Mouse (Mus musculus): ENCODE measurements around the gene Pgs1. TPM values are rescaled to one million over a fixed set of nuclear protein-coding genes. Genes with fewer than 3 reads are reported as not detected.

Pgs1 gene
- polyA plus RNA-seq, 1 experiment from 2014 or later, result 38.6 TPM

DNA sequence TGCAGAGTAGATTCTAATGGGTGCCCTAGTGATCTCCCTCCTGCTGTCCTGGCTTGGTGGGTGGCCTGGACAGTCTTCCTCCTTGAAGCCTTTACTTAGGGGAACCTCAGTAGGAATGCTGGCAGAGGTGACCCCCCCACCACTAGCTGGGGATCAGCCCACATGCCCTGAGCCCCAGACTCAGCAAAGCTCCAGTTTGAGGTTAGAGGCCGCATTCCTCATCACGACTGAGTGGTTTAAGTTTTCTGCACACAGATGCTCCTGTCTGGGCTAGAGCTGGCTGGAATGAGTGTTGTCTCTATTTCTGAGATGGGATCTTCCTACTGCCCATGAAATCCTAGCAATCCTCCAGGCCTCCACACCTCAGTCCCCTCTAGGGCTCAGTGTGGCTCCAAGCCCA lies 38.0 kb downstream of the Pgs1 start:
- Histone ChIP-seq H3K9me3 (ENCODE audit: control insufficient read depth, low read length) (no peaks in the 10 kb centered on the region), H3K4me1 (replicated peaks; ENCODE audit: control insufficient read depth, insufficient read depth, low read length) (no peaks in the 10 kb centered on the region), H3K4me2 (replicated peaks; ENCODE audit: low read depth, low read length) (no peak overlapping the region), H3K9ac (ENCODE audit: low read depth, low read length) (no peak overlapping the region), H3K4me3 (ENCODE audit: low read depth, low read length) (no peak overlapping the region), H3K27me3 (ENCODE audit: control insufficient read depth, insufficient read depth, low read length) (no peaks in the 10 kb centered on the region), H3K36me3 (ENCODE audit: control insufficient read depth, insufficient read depth, low read length) (no peaks in the 10 kb centered on the region; the same call in 1 of the 2 replicates), H3K27ac (ENCODE audit: low read depth, low read length) (no peak overlapping the region)
- DNase-seq (ENCODE audit: low spot score) (no peak), ATAC-seq (ENCODE audit: low FRiP score) (no peak)
- 69% methylated on average over 2 of the region's 2 CpGs for WGBS

DNA sequence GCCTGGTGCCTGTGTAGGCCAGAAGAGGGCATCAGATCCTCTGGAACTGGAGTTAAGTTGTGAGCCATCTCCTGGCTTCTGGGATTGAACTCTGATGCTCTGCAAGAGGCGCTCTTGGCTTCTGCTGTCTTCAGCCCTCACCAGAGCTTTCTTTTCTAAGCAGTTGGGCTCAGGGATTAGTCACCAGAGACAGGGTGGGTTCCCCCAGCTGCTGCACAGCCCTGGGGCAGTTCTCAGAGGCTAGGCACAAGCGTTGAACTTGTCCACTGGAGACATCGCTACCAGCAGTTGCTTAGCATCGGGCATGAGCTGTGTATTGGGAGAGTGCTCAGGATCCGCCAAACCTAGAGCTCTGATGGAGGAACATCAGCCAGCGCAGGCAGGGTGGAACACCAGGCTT lies 43.1 kb downstream of the Pgs1 start:
- Histone ChIP-seq H3K27ac (ENCODE audit: low read depth, low read length) (no peak overlapping the region), H3K4me1 (replicated peaks; ENCODE audit: control insufficient read depth, insufficient read depth, low read length) (no peaks in the 10 kb centered on the region), H3K9ac (ENCODE audit: low read depth, low read length) (no peak overlapping the region), H3K27me3 (ENCODE audit: control insufficient read depth, insufficient read depth, low read length) (no peaks in the 10 kb centered on the region), H3K4me3 (ENCODE audit: low read depth, low read length) (no peak overlapping the region), H3K9me3 (ENCODE audit: control insufficient read depth, low read length) (no peaks in the 10 kb centered on the region), H3K36me3 (ENCODE audit: control insufficient read depth, insufficient read depth, low read length) (no peaks in the 10 kb centered on the region; the same call in 1 of the 2 replicates), H3K4me2 (replicated peaks; ENCODE audit: low read depth, low read length) (no peak overlapping the region)
- WGBS, result 97% methylated on average over 6 of the region's 6 CpGs
- ATAC-seq (ENCODE audit: low FRiP score) (no peak), DNase-seq (ENCODE audit: low spot score) (no peak)

DNA sequence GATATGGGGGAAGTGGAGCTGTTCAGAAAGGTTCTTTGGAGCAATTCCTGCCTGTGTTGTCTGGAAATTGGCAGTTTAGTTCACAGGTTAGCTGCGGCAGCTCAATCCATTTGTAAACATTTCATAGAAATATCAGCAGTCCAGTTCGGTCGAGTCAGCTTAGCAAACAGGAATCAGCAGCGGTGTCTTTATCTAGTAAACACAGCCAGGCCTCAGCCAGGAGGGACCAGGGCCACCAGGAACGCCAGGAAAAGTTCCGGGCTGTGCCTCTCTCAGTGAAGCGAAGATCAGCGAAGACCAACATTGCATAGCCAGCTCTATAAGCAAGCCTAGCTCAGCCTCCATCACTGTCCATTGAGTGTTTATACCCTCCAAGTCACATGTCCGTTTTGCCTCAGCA lies 45.0 kb downstream of the Pgs1 start:
- H3K36me3 ChIP-seq (ENCODE audit: control insufficient read depth, insufficient read depth, low read length), result no peaks in the 10 kb centered on the region; the same call in 1 of the 2 replicates
- WGBS, result 93% methylated on average over 9 of the region's 9 CpGs
- H3K9ac ChIP-seq (ENCODE audit: low read depth, low read length), result no peak overlapping the region
- DNase-seq (ENCODE audit: low spot score) (no peak), ATAC-seq (ENCODE audit: low FRiP score) (no peak)
- no peaks in the 10 kb centered on the region for H3K27me3 ChIP-seq (ENCODE audit: control insufficient read depth, insufficient read depth, low read length)
- no peak overlapping the region for H3K27ac ChIP-seq (ENCODE audit: low read depth, low read length)
- H3K4me1 ChIP-seq (replicated peaks; ENCODE audit: control insufficient read depth, insufficient read depth, low read length), result no peaks in the 10 kb centered on the region
- no peak overlapping the region for H3K4me2 ChIP-seq (replicated peaks; ENCODE audit: low read depth, low read length)
- no peaks in the 10 kb centered on the region for H3K9me3 ChIP-seq (ENCODE audit: control insufficient read depth, low read length)
- H3K4me3 ChIP-seq (ENCODE audit: low read depth, low read length), result no peak overlapping the region

- H3K4me2 ChIP-seq (replicated peaks; ENCODE audit: low read depth, low read length), result no peak overlapping the region
- no peaks in the 10 kb centered on the region for H3K27me3 ChIP-seq (ENCODE audit: control insufficient read depth, insufficient read depth, low read length)
- ATAC-seq (ENCODE audit: low FRiP score) (no peak), DNase-seq (ENCODE audit: low spot score) (no peak)
- no peaks in the 10 kb centered on the region for H3K4me1 ChIP-seq (replicated peaks; ENCODE audit: control insufficient read depth, insufficient read depth, low read length)
- H3K9me3 ChIP-seq (ENCODE audit: control insufficient read depth, low read length), result no peaks in the 10 kb centered on the region
- H3K36me3 ChIP-seq (ENCODE audit: control insufficient read depth, insufficient read depth, low read length), result no peaks in the 10 kb centered on the region; the same call in 1 of the 2 replicates
- 87% methylated on average over 13 of the region's 13 CpGs for WGBS
- H3K9ac ChIP-seq (ENCODE audit: low read depth, low read length), result no peak overlapping the region
- H3K27ac ChIP-seq (ENCODE audit: low read depth, low read length), result no peak overlapping the region
- H3K4me3 ChIP-seq (ENCODE audit: low read depth, low read length), result no peak overlapping the region
Observed at GRCm38 (mm10) chr11:118034395-118034794, 48.3 kb downstream of the Pgs1 start.

DNA sequence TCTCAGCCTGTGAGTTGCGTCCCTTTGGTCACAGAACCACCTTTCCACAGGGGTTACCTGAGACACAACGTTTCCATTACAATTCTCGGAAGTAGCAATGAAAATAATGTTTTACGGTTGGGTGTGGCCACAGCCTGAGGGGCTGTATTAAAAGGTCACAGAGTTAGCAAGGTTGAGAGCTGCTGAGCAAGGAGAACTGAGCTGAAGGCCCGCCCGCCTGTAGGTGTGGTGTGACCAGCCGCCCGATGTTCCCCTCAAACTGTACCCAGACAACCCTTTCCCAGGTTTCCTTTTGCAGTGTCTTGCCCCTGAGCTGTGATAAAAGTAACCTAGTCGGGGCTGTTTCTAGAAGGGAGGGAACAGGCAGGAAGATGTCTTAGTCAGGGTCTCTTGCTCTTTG lies 49.0 kb downstream of the Pgs1 start:
- H3K36me3 ChIP-seq (ENCODE audit: control insufficient read depth, insufficient read depth, low read length), result no peaks in the 10 kb centered on the region
- H3K9me3 ChIP-seq (ENCODE audit: control insufficient read depth, low read length), result no peaks in the 10 kb centered on the region
- H3K4me2 ChIP-seq (replicated peaks; ENCODE audit: low read depth, low read length), result no peak overlapping the region
- ATAC-seq (ENCODE audit: low FRiP score) (no peak), DNase-seq (ENCODE audit: low spot score) (no peak)
- no peak overlapping the region for H3K9ac ChIP-seq (ENCODE audit: low read depth, low read length)
- no peak overlapping the region for H3K4me3 ChIP-seq (ENCODE audit: low read depth, low read length)
- WGBS, result 85% methylated on average over 9 of the region's 9 CpGs
- no peaks in the 10 kb centered on the region for H3K4me1 ChIP-seq (replicated peaks; ENCODE audit: control insufficient read depth, insufficient read depth, low read length)
- no peak overlapping the region for H3K27ac ChIP-seq (ENCODE audit: low read depth, low read length)
- H3K27me3 ChIP-seq (ENCODE audit: control insufficient read depth, insufficient read depth, low read length), result no peaks in the 10 kb centered on the region

GRCm38 (mm10) chr11:118042791-118043190 lies 56.7 kb downstream of the Pgs1 start:
- ATAC-seq (ENCODE audit: low FRiP score) (no peak), DNase-seq (ENCODE audit: low spot score) (no peak)
- no peaks in the 10 kb centered on the region for H3K36me3 ChIP-seq (ENCODE audit: control insufficient read depth, insufficient read depth, low read length)
- 84% methylated on average over 9 of the region's 9 CpGs for WGBS
- H3K4me1 ChIP-seq (replicated peaks; ENCODE audit: control insufficient read depth, insufficient read depth, low read length), result no peaks in the 10 kb centered on the region
- no peaks in the 10 kb centered on the region for H3K27me3 ChIP-seq (ENCODE audit: control insufficient read depth, insufficient read depth, low read length)
- H3K9me3 ChIP-seq (ENCODE audit: control insufficient read depth, low read length), result no peaks in the 10 kb centered on the region
- no peak overlapping the region for H3K4me3 ChIP-seq (ENCODE audit: low read depth, low read length)
- H3K27ac ChIP-seq (ENCODE audit: low read depth, low read length), result no peak overlapping the region
- H3K9ac ChIP-seq (ENCODE audit: low read depth, low read length), result no peak overlapping the region
- H3K4me2 ChIP-seq (replicated peaks; ENCODE audit: low read depth, low read length), result no peak overlapping the region

- no peak for ATAC-seq (ENCODE audit: low FRiP score)
- H3K4me1 ChIP-seq (replicated peaks; ENCODE audit: control insufficient read depth, insufficient read depth, low read length), result no peaks in the 10 kb centered on the region
- no peak overlapping the region for H3K9ac ChIP-seq (ENCODE audit: low read depth, low read length)
Observed at GRCm38 (mm10) chr11:118043293-118043907, 57.3 kb downstream of the Pgs1 start.

GRCm38 (mm10) chr11:118049641-118050040 lies 63.5 kb downstream of the Pgs1 start:
- no peak for ATAC-seq (ENCODE audit: low FRiP score)
- Histone ChIP-seq H3K4me3 (ENCODE audit: low read depth, low read length) (no peak overlapping the region), H3K36me3 (ENCODE audit: control insufficient read depth, insufficient read depth, low read length) (no peaks in the 10 kb centered on the region), H3K9ac (ENCODE audit: low read depth, low read length) (no peak overlapping the region), H3K27me3 (ENCODE audit: control insufficient read depth, insufficient read depth, low read length) (no peaks in the 10 kb centered on the region), H3K4me1 (replicated peaks; ENCODE audit: control insufficient read depth, insufficient read depth, low read length) (no peaks in the 10 kb centered on the region), H3K27ac (ENCODE audit: low read depth, low read length) (no peak overlapping the region), H3K9me3 (ENCODE audit: control insufficient read depth, low read length) (no peaks in the 10 kb centered on the region), H3K4me2 (replicated peaks; ENCODE audit: low read depth, low read length) (no peak overlapping the region)
- no peak for DNase-seq (ENCODE audit: low spot score)
- WGBS, result 33% methylated on average over 8 of the region's 8 CpGs

More at GRCm38 (mm10) chr11:118043293-118043907, 57.3 kb downstream of the Pgs1 start:
- H3K9me3 ChIP-seq (ENCODE audit: control insufficient read depth, low read length), result no peaks in the 10 kb centered on the region
- no peaks in the 10 kb centered on the region for H3K36me3 ChIP-seq (ENCODE audit: control insufficient read depth, insufficient read depth, low read length)
- no peak overlapping the region for H3K4me2 ChIP-seq (replicated peaks; ENCODE audit: low read depth, low read length)
- no peak overlapping the region for H3K27ac ChIP-seq (ENCODE audit: low read depth, low read length)
- no peak for DNase-seq (ENCODE audit: low spot score)
- 64% methylated on average over 13 of the region's 14 CpGs for WGBS
- no peak overlapping the region for H3K4me3 ChIP-seq (ENCODE audit: low read depth, low read length)
- no peaks in the 10 kb centered on the region for H3K27me3 ChIP-seq (ENCODE audit: control insufficient read depth, insufficient read depth, low read length)

DNA sequence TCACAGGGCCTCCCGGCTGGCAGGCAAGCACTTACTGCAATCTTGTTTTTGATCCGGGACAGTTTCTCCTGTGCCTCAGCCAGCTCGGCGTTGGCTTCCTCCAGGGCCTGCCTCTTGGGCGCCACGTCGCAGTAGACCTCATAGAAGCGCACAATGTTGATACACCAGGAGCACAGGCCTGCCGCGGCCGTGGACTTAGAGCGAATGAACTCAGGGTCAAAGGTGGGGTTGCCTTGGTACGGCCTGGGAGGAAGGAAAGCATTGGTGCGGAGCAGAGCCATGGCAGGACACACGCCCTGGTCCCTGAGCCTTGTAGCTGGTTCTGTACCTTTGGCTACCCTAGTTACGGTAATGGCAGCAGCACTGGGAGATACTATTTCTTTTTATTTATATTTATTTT lies 64.1 kb downstream of the Pgs1 start:
- H3K36me3 ChIP-seq (ENCODE audit: control insufficient read depth, insufficient read depth, low read length), result no peaks in the 10 kb centered on the region
- no peak for DNase-seq (ENCODE audit: low spot score)
- WGBS, result 82% methylated on average over 16 of the region's 16 CpGs
- no peaks in the 10 kb centered on the region for H3K27me3 ChIP-seq (ENCODE audit: control insufficient read depth, insufficient read depth, low read length)
- no peak overlapping the region for H3K27ac ChIP-seq (ENCODE audit: low read depth, low read length)
- no peak overlapping the region for H3K4me2 ChIP-seq (replicated peaks; ENCODE audit: low read depth, low read length)
- H3K4me3 ChIP-seq (ENCODE audit: low read depth, low read length), result no peak overlapping the region
- no peak for ATAC-seq (ENCODE audit: low FRiP score)
- no peaks in the 10 kb centered on the region for H3K4me1 ChIP-seq (replicated peaks; ENCODE audit: control insufficient read depth, insufficient read depth, low read length)
- no peak overlapping the region for H3K9ac ChIP-seq (ENCODE audit: low read depth, low read length)
- no peaks in the 10 kb centered on the region for H3K9me3 ChIP-seq (ENCODE audit: control insufficient read depth, low read length)
